Mouse (Mus musculus): ENCODE results near the gene Vps13d.

Vps13d gene

DNA sequence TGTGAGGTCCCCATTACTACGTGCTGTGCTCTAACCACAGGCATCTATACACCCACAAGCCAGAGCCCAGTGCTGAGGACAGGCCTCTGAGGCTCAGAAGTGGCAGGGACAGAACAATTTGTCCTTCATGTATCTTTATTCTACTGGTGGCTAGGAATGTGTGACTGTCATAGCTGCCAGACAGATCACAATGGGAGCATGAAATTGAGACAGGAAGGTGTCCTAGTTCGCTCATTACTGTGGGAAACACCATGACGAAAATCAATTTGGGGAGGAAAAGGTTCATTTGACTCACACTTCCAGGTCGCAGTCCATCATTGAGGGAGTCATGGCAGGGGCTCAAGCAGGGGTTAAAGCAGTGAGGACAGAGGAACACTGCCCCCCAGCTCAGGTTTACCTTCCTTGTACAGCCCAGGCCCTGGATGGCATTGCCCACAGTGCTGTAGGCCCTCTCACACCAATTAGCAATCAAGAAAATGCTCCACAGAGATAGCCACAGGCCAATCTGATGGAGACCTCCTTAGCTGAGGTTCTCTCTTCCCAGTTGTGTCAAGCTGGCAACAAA is 254.9 kb downstream of the Vps13d start:
- DNase-seq (ENCODE audit: low read depth), result no peak

DNA sequence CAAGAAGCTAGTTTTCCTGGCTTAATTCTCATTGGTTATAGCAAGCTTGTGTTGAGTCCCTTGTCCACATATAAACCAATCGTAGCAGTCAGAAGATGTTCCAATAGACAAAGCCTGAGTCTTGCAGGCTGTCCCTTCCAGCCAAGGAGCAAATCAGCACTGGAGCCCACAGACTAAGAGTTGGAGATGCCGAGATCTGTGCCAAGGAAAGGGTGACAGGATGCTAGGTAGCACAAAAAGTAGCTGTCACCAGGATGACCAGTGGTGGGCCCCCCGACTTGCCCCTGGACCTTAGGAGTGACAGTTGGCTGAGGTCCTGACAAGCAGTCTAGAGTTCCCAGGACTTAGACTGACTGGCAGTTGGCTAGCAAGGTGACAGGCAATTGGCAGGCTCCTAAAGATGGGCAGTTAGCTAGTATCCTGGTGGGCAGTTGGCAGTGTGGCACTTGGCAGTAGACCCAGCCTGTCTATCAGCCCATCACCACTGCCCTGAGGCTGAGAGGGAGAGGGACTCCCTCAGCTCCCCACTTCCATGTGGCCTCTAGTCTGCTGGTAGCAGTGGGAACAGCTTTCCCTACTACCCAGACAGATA is 258.1 kb downstream of the Vps13d start:
- DNase-seq (ENCODE audit: low read depth), result no peak

DNA sequence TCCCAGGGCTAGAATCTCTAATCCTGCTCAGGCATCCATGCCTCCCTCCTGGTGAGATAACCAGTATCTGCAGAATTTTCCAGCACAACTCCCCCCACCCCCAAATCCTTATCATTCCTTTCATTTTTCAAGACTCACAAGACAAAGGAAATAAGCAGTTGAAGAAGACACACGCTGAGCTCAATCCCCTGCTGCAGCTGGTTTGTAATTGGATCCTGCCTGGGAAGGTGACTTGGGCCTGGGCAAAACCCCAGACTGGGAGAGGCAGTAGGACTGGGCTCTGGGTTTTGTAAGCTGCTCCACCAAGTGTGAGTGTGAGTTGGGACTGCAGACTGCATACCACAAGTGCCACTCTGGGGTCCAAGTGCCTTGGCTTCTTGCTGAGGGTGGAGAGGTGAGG is 260.3 kb downstream of the Vps13d start:
- peak; percentile 48 for DNase-seq (ENCODE audit: low read depth)

DNA sequence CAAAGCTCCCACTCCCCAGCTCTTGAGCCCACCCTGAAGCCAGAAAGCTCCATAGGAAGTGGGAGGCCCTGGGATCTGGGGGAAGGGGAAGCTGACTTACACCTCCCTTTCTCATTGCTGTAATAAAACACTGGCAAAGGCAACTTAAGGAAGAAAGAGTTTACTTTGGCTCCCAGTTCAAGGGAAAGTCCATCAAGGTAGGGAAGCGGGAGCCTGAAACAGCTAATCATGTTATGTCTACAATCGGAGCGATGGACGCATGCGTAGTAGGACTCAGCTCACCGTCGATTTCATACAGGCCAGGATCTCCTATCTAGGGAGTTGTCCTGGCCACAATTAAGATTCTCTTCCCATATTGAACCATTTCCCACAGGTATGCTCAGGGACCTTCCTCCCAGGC is 263.6 kb downstream of the Vps13d start:
- no peak for DNase-seq (ENCODE audit: low read depth)

DNA sequence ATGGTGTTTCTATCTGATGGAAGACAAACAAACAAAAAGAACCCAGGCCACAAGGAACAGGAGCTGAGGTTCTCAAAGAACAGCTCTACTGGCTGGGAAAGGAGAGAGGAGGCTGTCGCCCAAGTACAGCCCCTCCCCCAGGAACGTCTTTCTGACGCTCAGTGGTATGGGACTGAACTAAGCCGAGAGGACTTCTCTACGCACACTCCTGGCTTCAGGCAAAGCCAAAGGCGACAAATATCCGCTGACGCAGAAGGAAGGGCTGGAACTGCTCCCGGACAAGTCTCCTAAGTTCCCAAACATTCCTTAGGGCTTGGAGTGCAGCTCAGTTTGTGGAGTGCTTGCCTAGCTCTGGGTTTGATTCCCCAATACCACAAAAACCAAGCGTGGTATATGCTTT is 264.4 kb downstream of the Vps13d start:
- peak; percentile 97 for DNase-seq (ENCODE audit: low read depth)

DNA sequence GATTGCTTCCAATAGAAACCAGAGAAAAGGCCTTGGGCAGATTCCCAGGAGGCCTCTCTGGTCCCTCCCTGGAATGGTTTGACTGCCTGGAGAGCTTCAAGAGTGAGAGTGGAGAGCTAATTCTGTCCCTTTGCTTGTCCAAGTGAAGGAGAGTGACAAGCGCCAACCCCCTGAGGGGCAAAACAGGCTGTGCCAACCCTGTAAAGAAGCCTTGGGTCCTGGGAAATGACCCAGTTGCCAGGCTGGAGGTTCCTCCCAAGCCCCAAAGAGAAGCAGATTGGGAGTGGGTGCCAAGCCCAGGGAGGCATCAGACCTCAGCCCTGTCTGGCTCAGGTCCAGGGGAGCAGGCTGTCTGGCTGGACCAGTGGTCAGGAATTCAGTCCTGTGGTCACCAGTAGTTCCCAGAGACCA is 265.0 kb downstream of the Vps13d start:
- DNase-seq (ENCODE audit: low read depth), result peak; percentile 99

DNA sequence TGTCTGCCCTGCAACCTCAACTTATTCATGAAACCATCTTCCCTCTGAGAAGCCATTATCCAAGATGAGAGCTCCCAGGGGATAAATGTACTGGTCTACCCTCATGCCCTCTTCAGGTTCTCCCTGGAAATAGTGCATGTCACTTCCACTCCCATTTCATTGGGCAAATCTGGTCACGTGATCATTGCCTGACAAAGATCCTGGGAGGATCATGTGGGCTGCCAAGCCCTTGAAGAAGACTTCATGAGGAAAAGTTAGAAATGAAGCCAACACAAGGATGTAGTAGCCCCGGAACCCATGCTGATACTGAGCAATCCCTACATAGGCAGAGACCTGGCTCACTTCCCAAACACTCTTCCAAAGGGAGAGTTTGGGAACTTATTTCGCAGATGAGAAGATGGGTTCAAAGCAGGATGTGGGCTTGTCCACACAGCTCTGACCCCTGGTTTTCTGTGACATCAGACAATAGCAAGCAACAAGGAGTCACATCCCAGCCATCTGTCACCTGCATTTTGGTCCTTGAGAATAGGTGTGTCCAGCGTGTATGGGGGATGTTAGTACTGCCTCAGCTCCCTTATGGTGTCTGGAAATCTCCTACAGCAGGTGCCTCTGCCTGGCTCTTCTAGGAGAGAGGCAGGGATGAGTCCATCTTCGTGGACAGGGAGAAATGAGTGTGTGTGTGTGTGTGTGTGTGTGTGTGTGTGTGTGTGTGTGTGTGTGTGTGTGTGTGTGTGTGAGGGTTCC is 265.9 kb downstream of the Vps13d start:
- DNase-seq (ENCODE audit: low read depth), result no peak

All from fibroblast of lung, adult 2 months (primary cell).